Mouse (Mus musculus): ENCODE data around the gene Cenpf.

- TF ChIP-seq POLR2A (IDR thresholded peaks at IDR 0.05; ENCODE audit: control insufficient read depth, low read depth, low read length) (no peak), CTCF (IDR thresholded peaks at IDR 0.05; ENCODE audit: control insufficient read depth, insufficient read depth, insufficient replicate concordance, low read depth, low read length) (no peak)
These were observed 21.1 kb upstream of the Cenpf start for GRCm38 (mm10) chr1:189709001-189709400.

Measured in testis, adult 2 months (tissue).